Mouse (Mus musculus) erythroblast, embryonic 14.5 days (primary cell): Measurements from ENCODE around the gene Tfb2m.

Experiments used
- GATA1 ChIP-seq: IDR thresholded peaks from 2 replicates; pipeline ENCODE4 v1.6.1; 2012; ENCODE audit warnings: low read length, inconsistent platforms, mixed read lengths
- TAL1 ChIP-seq: IDR thresholded peaks from 3 replicates; pipeline ENCODE4 v1.6.1; 2012; ENCODE audit warnings: low read length, inconsistent platforms, mixed read lengths

DNA sequence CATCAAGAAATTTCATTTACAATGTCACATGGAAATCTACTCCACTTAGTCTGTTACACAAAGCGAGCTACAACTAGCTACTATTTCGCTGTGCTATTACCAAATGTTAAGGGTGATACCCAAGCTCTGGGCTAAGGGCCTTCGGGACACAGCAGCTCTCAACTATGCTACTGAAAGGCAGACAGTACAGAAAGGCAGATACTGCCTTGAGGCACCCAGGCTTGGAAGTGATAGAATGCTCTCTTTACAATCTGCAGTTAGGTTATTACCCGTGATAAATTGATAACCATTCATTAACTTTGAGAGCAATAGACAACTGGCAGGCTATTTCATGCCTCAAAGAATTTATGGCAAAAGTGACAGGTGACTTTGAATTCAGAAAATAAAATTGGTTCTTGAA lies 65.2 kb downstream of the Tfb2m start:
- TF ChIP-seq TAL1 (no peak), GATA1 (no peak)
